Comparison of ENCODE assay signal across 8 mouse cellular contexts in the genomic region with DNA sequence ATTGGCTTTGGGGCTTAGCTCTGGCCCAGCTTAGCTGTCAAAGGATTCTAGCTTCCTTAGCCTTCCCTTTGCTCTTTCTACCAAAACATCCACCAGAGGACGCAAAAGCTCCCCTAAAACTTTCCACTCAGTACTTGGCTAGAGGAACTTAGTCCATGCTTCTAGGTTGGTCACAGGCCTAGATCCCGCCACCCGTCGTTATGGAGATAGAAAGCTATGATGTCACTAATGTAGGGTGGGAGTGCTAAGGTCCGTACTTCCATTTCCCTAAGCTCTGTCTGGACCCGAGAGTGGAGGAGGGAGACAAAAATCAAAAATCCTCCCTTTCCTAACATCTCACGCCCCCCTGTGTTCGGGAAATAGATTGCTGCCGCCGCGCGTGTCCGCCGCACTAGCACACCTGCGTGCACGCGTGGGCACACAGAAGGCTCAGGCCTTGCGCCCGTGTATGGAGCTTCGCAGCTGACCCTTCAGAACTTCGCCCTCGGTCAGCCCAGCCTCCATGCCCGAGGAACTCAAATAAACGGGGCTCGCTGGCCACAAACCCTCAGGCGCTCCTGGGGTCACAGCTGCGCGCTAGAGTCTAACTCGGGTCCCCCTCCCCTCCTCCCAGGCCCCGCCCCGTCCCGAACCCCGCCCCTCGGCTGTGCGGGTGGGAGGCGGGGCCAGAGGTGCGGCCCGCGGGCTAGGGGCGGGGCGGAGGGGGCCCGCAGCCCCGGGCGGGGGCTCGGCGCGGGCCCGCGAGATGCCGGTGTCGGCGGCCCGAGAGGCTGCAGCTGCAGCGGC. TPM values are rescaled to one million over a fixed set of nuclear protein-coding genes. Genes with fewer than 3 reads are reported as not detected.
A peak's percentile ranks its signal among the peaks of the same experiment; 100 is the strongest.
DNase-seq lines count a peak whose midpoint lies in the region; ATAC-seq lines count a peak whose summit lies in the region.

No protein-coding gene starts in this region.

- peak overlapping the region; percentile 67 for H3K27ac ChIP-seq in intestine, embryonic 15.5 days

- H3K9me3 ChIP-seq in intestine, embryonic 15.5 days = no peaks in the 10 kb centered on the region
- H3K9me3 ChIP-seq in megakaryocyte, embryonic 14.5 days = no peaks in the 10 kb centered on the region

- H3K9ac ChIP-seq in intestine, embryonic 15.5 days = peak overlapping the region; percentile 72

- intact Hi-C loops in gastrocnemius, postnatal 36 days (cut with DNase I) = no loop called here
- intact Hi-C loops in left cerebral cortex, postnatal 10 days (cut with DNase I) = loop anchor here (5.0 kb wide), 1 partner anchor 85 kb away; a partner anchor contains a TSS

- H3K36me3 ChIP-seq in intestine, embryonic 15.5 days = no peaks in the 10 kb centered on the region
- peaks cover 2% of the 10 kb centered on the region for H3K36me3 ChIP-seq in megakaryocyte, embryonic 14.5 days (replicated peaks; ENCODE audit: low read length)

- peak overlapping the region; percentile 98 for H3K4me2 ChIP-seq in intestine, embryonic 15.5 days (replicated peaks)

- peak; percentile 79 for ATAC-seq in intestine, embryonic 15.5 days

- H3K27me3 ChIP-seq in intestine, embryonic 15.5 days (replicated peaks) = no peaks in the 10 kb centered on the region
- H3K27me3 ChIP-seq in megakaryocyte, embryonic 14.5 days (replicated peaks) = peaks cover 52% of the 10 kb centered on the region

- H3K4me1 ChIP-seq in intestine, embryonic 15.5 days (replicated peaks) = peaks cover 23% of the 10 kb centered on the region
- peaks cover 63% of the 10 kb centered on the region for H3K4me1 ChIP-seq in megakaryocyte, embryonic 14.5 days

- H3K4me3 ChIP-seq in intestine, embryonic 15.5 days (replicated peaks) = peak overlapping the region; percentile 61
- H3K4me3 ChIP-seq in megakaryocyte, embryonic 14.5 days (replicated peaks) = peak overlapping the region; percentile 96

- WGBS in intestine, embryonic 15.5 days = under 1% methylated on average over 52 of the region's 54 CpGs

- DNase-seq in adrenal gland, adult 18-20 months (ENCODE audit: low spot score in 2 of 2) = peak; percentile 65 to 75
- peak; percentile 92 for DNase-seq in embryo, embryonic 11 days
- DNase-seq in gastrocnemius, postnatal 36 days = peak; percentile 54 to 56
- peak; percentile 75 to 80 for DNase-seq in left cerebral cortex, postnatal 10 days (ENCODE audit: extremely low spot score in 1 of 2, low spot score in 2 of 2)
- DNase-seq in right cerebral cortex, adult 2 months (ENCODE audit: low spot score in 2 of 2) = peak; percentile 70 to 75
- DNase-seq in urinary bladder, postnatal 36 days (ENCODE audit: low spot score in 2 of 2) = peak; percentile 60 to 71

RNA-seq across cellular contexts. Expression of a gene that starts 1.6 kb away (rescaled TPM):
- total RNA-seq in adrenal gland, adult 18-20 months (2021) = 100 to 1,000 TPM; 126 TPM
- total RNA-seq in gastrocnemius, postnatal 36 days (2021) = 10 to 100 TPM; 11.5 to 12.3 TPM
- 69.7 and 70.0 TPM in 2 replicates for polyA plus RNA-seq in intestine, embryonic 15.5 days (2015; fragmentation: Nextera tagmentation; extraction: Ambion mirVana)
- 10 to 100 TPM; 50.3 to 54.3 TPM for total RNA-seq in left cerebral cortex, postnatal 10 days (2021)
- 47.7 and 94.2 TPM in 2 replicates for polyA plus RNA-seq in megakaryocyte, embryonic 14.5 days (2012; ENCODE audit: insufficient read depth, low replicate concordance)

RNA-seq across cellular contexts. Expression of a gene that starts 2.9 kb away (rescaled TPM):
- total RNA-seq in adrenal gland, adult 18-20 months (2021) = 10 to 100 TPM in 1 of 2 experiments, 1 to 10 TPM in 1; 9.8 to 14.9 TPM
- total RNA-seq in gastrocnemius, postnatal 36 days (2021) = 1 to 10 TPM; 2.8 to 3.0 TPM
- 23.7 and 24.5 TPM in 2 replicates for polyA plus RNA-seq in intestine, embryonic 15.5 days (2015; fragmentation: Nextera tagmentation; extraction: Ambion mirVana)
- 100 to 1,000 TPM; 111 to 115 TPM for total RNA-seq in left cerebral cortex, postnatal 10 days (2021)
- 2.6 and 2.9 TPM in 2 replicates for polyA plus RNA-seq in megakaryocyte, embryonic 14.5 days (2012; ENCODE audit: insufficient read depth, low replicate concordance)

RNA-seq across cellular contexts. Expression of a gene that starts 19.5 kb away (rescaled TPM):
- total RNA-seq in adrenal gland, adult 18-20 months (2021) = 10 to 100 TPM; 30.0 to 38.8 TPM
- 10 to 100 TPM in 1 of 2 experiments, 1 to 10 TPM in 1; 9.1 to 13.0 TPM for total RNA-seq in gastrocnemius, postnatal 36 days (2021)
- polyA plus RNA-seq in intestine, embryonic 15.5 days (2015; fragmentation: Nextera tagmentation; extraction: Ambion mirVana) = 23.9 and 24.5 TPM in 2 replicates
- 1 to 10 TPM; 1.8 to 2.8 TPM for total RNA-seq in left cerebral cortex, postnatal 10 days (2021)
- polyA plus RNA-seq in megakaryocyte, embryonic 14.5 days (2012; ENCODE audit: insufficient read depth, low replicate concordance) = 5.7 and 15.6 TPM in 2 replicates

RNA-seq across cellular contexts. Expression of a gene that starts 25.6 kb away (rescaled TPM):
- 10 to 100 TPM; 68.8 to 83.9 TPM for total RNA-seq in adrenal gland, adult 18-20 months (2021)
- total RNA-seq in gastrocnemius, postnatal 36 days (2021) = 10 to 100 TPM; 35.1 to 42.1 TPM
- 322 and 353 TPM in 2 replicates for polyA plus RNA-seq in intestine, embryonic 15.5 days (2015; fragmentation: Nextera tagmentation; extraction: Ambion mirVana)
- 10 to 100 TPM; 49.9 to 58.1 TPM for total RNA-seq in left cerebral cortex, postnatal 10 days (2021)
- polyA plus RNA-seq in megakaryocyte, embryonic 14.5 days (2012; ENCODE audit: insufficient read depth, low replicate concordance) = 250 and 697 TPM in 2 replicates

RNA-seq across cellular contexts. Expression of a gene that starts 42.5 kb away (rescaled TPM):
- 1 to 10 TPM; 6.1 TPM for total RNA-seq in adrenal gland, adult 18-20 months (2021)
- 100 to 1,000 TPM in 1 of 2 experiments, 10 to 100 TPM in 1; 83.5 to 111 TPM for total RNA-seq in gastrocnemius, postnatal 36 days (2021)
- polyA plus RNA-seq in intestine, embryonic 15.5 days (2015; fragmentation: Nextera tagmentation; extraction: Ambion mirVana) = 11.7 TPM in 2 replicates
- total RNA-seq in left cerebral cortex, postnatal 10 days (2021) = 1 to 10 TPM; 3.4 TPM
- 2.8 TPM in 1 of 2 replicates, not detected in the other for polyA plus RNA-seq in megakaryocyte, embryonic 14.5 days (2012; ENCODE audit: insufficient read depth, low replicate concordance)

Comparison
In these comparisons a context has a peak if more than half of its experiments do, and no peak if none do; other contexts are left out.
1. Peak in every context shown above with its lines: DNase-seq, ATAC-seq, H3K4me3 ChIP-seq and H3K27ac ChIP-seq.
2. RNA of a gene that starts 2.9 kb away (total RNA-seq): 111 to 115 TPM in left cerebral cortex, postnatal 10 days; 9.8 to 14.9 TPM in adrenal gland, adult 18-20 months and 2.8 to 3.0 TPM in gastrocnemius, postnatal 36 days; every median in the first group is over 4 times any median in the second.